Mouse (Mus musculus) activated CD4-positive, CD25-positive, alpha-beta regulatory T cell, adult 4 months (primary cell): ENCODE measurements around the gene Lrpap1. TPM values are rescaled to one million over a fixed set of nuclear protein-coding genes. Genes with fewer than 3 reads are reported as not detected.

Experiments
- ATAC-seq: one replicate; pipeline ENCODE4 v1.8.0; 2017
- polyA plus RNA-seq, 2 experiments: library from polyadenylated mRNA; unstranded; fragments of 100-300 nt; shearing (Covaris generic); gene quantifications; one replicate each; pipeline ENCODE4 v1.2.1; 2017

The Lrpap1 gene
- polyA plus RNA-seq, 2 experiments from 2014 or later: 73.7 to 81.8 TPM

- no peak for ATAC-seq
Measured at GRCm38 (mm10) chr5:35056604-35057432, 48.7 kb downstream of the Lrpap1 start, which contains the start of gene Dok7. Gene Dok7 (plus strand): TSS chr5:35056766.

GRCm38 (mm10) chr5:35055076-35055475 lies 50.5 kb downstream of the Lrpap1 start:
- no peak for ATAC-seq

- ATAC-seq: no peak
Measured at GRCm38 (mm10) chr5:35054628-35055027, 50.9 kb downstream of the Lrpap1 start.

- ATAC-seq: no peak
Measured at GRCm38 (mm10) chr5:35050541-35050940, 55.0 kb downstream of the Lrpap1 start.

- ATAC-seq: peak; percentile 51
Measured at GRCm38 (mm10) chr5:35043110-35043451, 62.5 kb downstream of the Lrpap1 start.

GRCm38 (mm10) chr5:35042431-35043109 lies 63.0 kb downstream of the Lrpap1 start:
- ATAC-seq: peak; percentile 81

Other genes starting within 250 kb of the Lrpap1 start
- gene Msantd1, start 197.8 kb downstream of the Lrpap1 start, polyA plus RNA-seq: 1 to 10 TPM in 1 of 2 experiments, under 1 TPM in 1; 0.30 to 1.1 TPM
- gene Rgs12, start 156.3 kb downstream of the Lrpap1 start, polyA plus RNA-seq: 1 to 10 TPM; 4.8 to 7.8 TPM
- 1 to 10 TPM; 3.9 to 5.2 TPM for gene Hgfac, start 64.3 kb downstream of the Lrpap1 start, polyA plus RNA-seq
- gene Dok7, start 49.0 kb downstream of the Lrpap1 start, polyA plus RNA-seq: not detected
- not detected for gene Adra2c, start 172.6 kb upstream of the Lrpap1 start, polyA plus RNA-seq